Mouse (Mus musculus): ENCODE measurements around the gene D930020B18Rik. TPM values are rescaled to one million over a fixed set of nuclear protein-coding genes. Genes with fewer than 3 reads are reported as not detected.

Gene D930020B18Rik
- polyA plus RNA-seq, 1 experiment from 2014 or later = not detected

GRCm38 (mm10) chr10:121642054-121642947 is 913 bp downstream of the D930020B18Rik start:
- Histone ChIP-seq H3K4me1 (peaks cover 19% of the 10 kb centered on the region), H3K9me3 (replicated peaks) (no peaks in the 10 kb centered on the region), H3K9ac (peak overlapping the region; percentile 61), H3K4me2 (peak overlapping the region; percentile 95), H3K27me3 (peaks cover 45% of the 10 kb centered on the region), H3K4me3 (peak overlapping the region; percentile 54), H3K27ac (no peak overlapping the region), H3K36me3 (ENCODE audit: poor library complexity, severe bottlenecking) (no peaks in the 10 kb centered on the region)
- 5% methylated on average over 28 of the region's 28 CpGs for WGBS
- ATAC-seq = 0 out of 2 replicates have a peak, but pooled peaks have one; percentile 26

GRCm38 (mm10) chr10:121646294-121646693 is 4.9 kb downstream of the D930020B18Rik start:
- peaks cover 36% of the 10 kb centered on the region for H3K27me3 ChIP-seq
- no peak overlapping the region for H3K4me2 ChIP-seq
- no peak overlapping the region for H3K9ac ChIP-seq
- H3K4me3 ChIP-seq = no peak overlapping the region
- no peaks in the 10 kb centered on the region for H3K36me3 ChIP-seq (ENCODE audit: poor library complexity, severe bottlenecking)
- H3K9me3 ChIP-seq (replicated peaks) = no peaks in the 10 kb centered on the region
- peaks cover 13% of the 10 kb centered on the region for H3K4me1 ChIP-seq
- no peak for ATAC-seq
- H3K27ac ChIP-seq = no peak overlapping the region
- 85% methylated on average over 6 of the region's 6 CpGs for WGBS

GRCm38 (mm10) chr10:121653079-121653478 is 11.7 kb downstream of the D930020B18Rik start:
- no peak overlapping the region for H3K4me2 ChIP-seq
- H3K9me3 ChIP-seq (replicated peaks) = no peaks in the 10 kb centered on the region
- H3K36me3 ChIP-seq (ENCODE audit: poor library complexity, severe bottlenecking) = no peaks in the 10 kb centered on the region
- H3K27ac ChIP-seq = no peak overlapping the region
- WGBS = 93% methylated on average over 1 of the region's 1 CpGs
- no peak for ATAC-seq
- H3K27me3 ChIP-seq = no peaks in the 10 kb centered on the region
- H3K4me3 ChIP-seq = no peak overlapping the region
- H3K9ac ChIP-seq = no peak overlapping the region
- no peaks in the 10 kb centered on the region for H3K4me1 ChIP-seq

GRCm38 (mm10) chr10:121655907-121656306 is 14.5 kb downstream of the D930020B18Rik start:
- Histone ChIP-seq H3K4me1 (no peaks in the 10 kb centered on the region), H3K4me3 (no peak overlapping the region), H3K36me3 (ENCODE audit: poor library complexity, severe bottlenecking) (no peaks in the 10 kb centered on the region), H3K9ac (no peak overlapping the region), H3K27ac (no peak overlapping the region), H3K4me2 (no peak overlapping the region), H3K9me3 (replicated peaks) (no peaks in the 10 kb centered on the region), H3K27me3 (no peaks in the 10 kb centered on the region)
- ATAC-seq = no peak
- 75% methylated on average over 4 of the region's 4 CpGs for WGBS

GRCm38 (mm10) chr10:121662711-121663110 is 21.3 kb downstream of the D930020B18Rik start:
- H3K4me2 ChIP-seq = no peak overlapping the region
- no peak overlapping the region for H3K4me3 ChIP-seq
- H3K27ac ChIP-seq = no peak overlapping the region
- H3K4me1 ChIP-seq = peaks cover 11% of the 10 kb centered on the region
- H3K9me3 ChIP-seq (replicated peaks) = no peaks in the 10 kb centered on the region
- no peaks in the 10 kb centered on the region for H3K27me3 ChIP-seq
- WGBS = 93% methylated on average over 2 of the region's 2 CpGs
- no peaks in the 10 kb centered on the region for H3K36me3 ChIP-seq (ENCODE audit: poor library complexity, severe bottlenecking)
- no peak for ATAC-seq
- no peak overlapping the region for H3K9ac ChIP-seq

GRCm38 (mm10) chr10:121663599-121663998 is 22.2 kb downstream of the D930020B18Rik start:
- WGBS = 35% methylated on average over 13 of the region's 13 CpGs
- no peaks in the 10 kb centered on the region for H3K9me3 ChIP-seq (replicated peaks)
- no peaks in the 10 kb centered on the region for H3K36me3 ChIP-seq (ENCODE audit: poor library complexity, severe bottlenecking)
- H3K4me2 ChIP-seq = no peak overlapping the region
- H3K4me1 ChIP-seq = peaks cover 11% of the 10 kb centered on the region
- no peak for ATAC-seq
- no peaks in the 10 kb centered on the region for H3K27me3 ChIP-seq
- H3K27ac ChIP-seq = no peak overlapping the region
- no peak overlapping the region for H3K4me3 ChIP-seq
- no peak overlapping the region for H3K9ac ChIP-seq

- Histone ChIP-seq H3K4me1 (peaks cover 11% of the 10 kb centered on the region), H3K27ac (no peak overlapping the region), H3K9me3 (replicated peaks) (no peaks in the 10 kb centered on the region), H3K9ac (no peak overlapping the region), H3K4me3 (no peak overlapping the region), H3K27me3 (no peaks in the 10 kb centered on the region), H3K36me3 (ENCODE audit: poor library complexity, severe bottlenecking) (no peaks in the 10 kb centered on the region), H3K4me2 (no peak overlapping the region)
- 75% methylated on average over 8 of the region's 8 CpGs for WGBS
- ATAC-seq = no peak
These were observed 24.3 kb downstream of the D930020B18Rik start for GRCm38 (mm10) chr10:121665631-121666145.

GRCm38 (mm10) chr10:121669103-121669502 is 27.7 kb downstream of the D930020B18Rik start:
- no peak overlapping the region for H3K4me3 ChIP-seq
- WGBS = 90% methylated on average over 10 of the region's 10 CpGs

GRCm38 (mm10) chr10:121677019-121677418 is 35.6 kb downstream of the D930020B18Rik start:
- no peak overlapping the region for H3K4me2 ChIP-seq
- ATAC-seq = no peak
- no peaks in the 10 kb centered on the region for H3K4me1 ChIP-seq
- no peaks in the 10 kb centered on the region for H3K27me3 ChIP-seq
- H3K9ac ChIP-seq = no peak overlapping the region
- no peak overlapping the region for H3K4me3 ChIP-seq
- no peaks in the 10 kb centered on the region for H3K36me3 ChIP-seq (ENCODE audit: poor library complexity, severe bottlenecking)
- H3K9me3 ChIP-seq (replicated peaks) = 0 out of 2 replicates have a peak, but pooled peaks cover 4% of the 10 kb centered on the region
- WGBS = 57% methylated on average over 7 of the region's 7 CpGs
- H3K27ac ChIP-seq = no peak overlapping the region

More at GRCm38 (mm10) chr10:121669103-121669502, 27.7 kb downstream of the D930020B18Rik start:
- no peak for ATAC-seq
- Histone ChIP-seq H3K27ac (no peak overlapping the region), H3K9me3 (replicated peaks) (0 out of 2 replicates have a peak, but pooled peaks cover 4% of the 10 kb centered on the region), H3K9ac (no peak overlapping the region), H3K4me1 (peaks cover 1% of the 10 kb centered on the region; the same call in 1 of the 2 replicates), H3K36me3 (ENCODE audit: poor library complexity, severe bottlenecking) (no peaks in the 10 kb centered on the region), H3K4me2 (no peak overlapping the region), H3K27me3 (no peaks in the 10 kb centered on the region)

- no peaks in the 10 kb centered on the region for H3K27me3 ChIP-seq
These were observed 39.5 kb downstream of the D930020B18Rik start for GRCm38 (mm10) chr10:121680902-121681301.

GRCm38 (mm10) chr10:121682539-121682938 is 41.2 kb downstream of the D930020B18Rik start:
- H3K9me3 ChIP-seq (replicated peaks) = no peaks in the 10 kb centered on the region
- no peaks in the 10 kb centered on the region for H3K4me1 ChIP-seq
- no peaks in the 10 kb centered on the region for H3K36me3 ChIP-seq (ENCODE audit: poor library complexity, severe bottlenecking)
- no peak overlapping the region for H3K4me3 ChIP-seq
- no peaks in the 10 kb centered on the region for H3K27me3 ChIP-seq
- no peak for ATAC-seq
- WGBS = 93% methylated on average over 10 of the region's 10 CpGs
- H3K4me2 ChIP-seq = no peak overlapping the region
- no peak overlapping the region for H3K27ac ChIP-seq
- H3K9ac ChIP-seq = no peak overlapping the region

More at GRCm38 (mm10) chr10:121680902-121681301, 39.5 kb downstream of the D930020B18Rik start:
- no peak overlapping the region for H3K4me3 ChIP-seq
- no peak overlapping the region for H3K27ac ChIP-seq
- ATAC-seq = no peak
- WGBS = 91% methylated on average over 2 of the region's 2 CpGs
- H3K9ac ChIP-seq = no peak overlapping the region
- H3K9me3 ChIP-seq (replicated peaks) = no peaks in the 10 kb centered on the region
- H3K4me2 ChIP-seq = no peak overlapping the region
- H3K36me3 ChIP-seq (ENCODE audit: poor library complexity, severe bottlenecking) = no peaks in the 10 kb centered on the region
- H3K4me1 ChIP-seq = no peaks in the 10 kb centered on the region

- H3K4me1 ChIP-seq = no peaks in the 10 kb centered on the region
- H3K36me3 ChIP-seq (ENCODE audit: poor library complexity, severe bottlenecking) = no peaks in the 10 kb centered on the region
- no peak overlapping the region for H3K9ac ChIP-seq
- no peak for ATAC-seq
- no peak overlapping the region for H3K4me2 ChIP-seq
- WGBS = 94% methylated on average over 4 of the region's 4 CpGs
- no peak overlapping the region for H3K4me3 ChIP-seq
- H3K27ac ChIP-seq = no peak overlapping the region
- H3K27me3 ChIP-seq = no peaks in the 10 kb centered on the region
- H3K9me3 ChIP-seq (replicated peaks) = no peaks in the 10 kb centered on the region
These were observed 44.8 kb downstream of the D930020B18Rik start for GRCm38 (mm10) chr10:121686153-121686660.

All from forebrain, embryonic 13.5 days (tissue).